Mouse (Mus musculus) C2C12 (cell line): ENCODE data around the gene Clasp2. TPM values are rescaled to one million over a fixed set of nuclear protein-coding genes. Genes with fewer than 3 reads are reported as not detected.

Experiments used
- H3K27me3 ChIP-seq: one replicate; pipeline ENCODE4 v1.6.1; 2011; ENCODE audit not compliant: control insufficient read depth, insufficient read depth, insufficient read length
- H3K36me3 ChIP-seq: one replicate; pipeline ENCODE4 v1.6.1; 2011; ENCODE audit not compliant: control insufficient read depth, insufficient read depth
- H3K4me3 ChIP-seq: one replicate; pipeline ENCODE4 v1.5.1; 2011; ENCODE audit warnings: mild to moderate bottlenecking, control low read depth; ENCODE audit not compliant: poor library complexity, insufficient read depth, severe bottlenecking
- H3K79me2 ChIP-seq: one replicate; pipeline ENCODE4 v1.6.1; 2011; ENCODE audit not compliant: control insufficient read depth, insufficient read depth
- H3K79me3 ChIP-seq: one replicate; pipeline ENCODE4 v1.6.1; 2011; ENCODE audit warnings: low read depth, control low read depth
- H3ac ChIP-seq: one replicate; pipeline ENCODE3; 2011; ENCODE audit warnings: low read depth; ENCODE audit not compliant: control insufficient read depth, insufficient read length
- CEBPB ChIP-seq: IDR thresholded peaks from one replicate; pipeline ENCODE4 v1.6.1; 2011; ENCODE audit warnings: low read depth, mild to moderate bottlenecking, control low read depth, moderate library complexity
- CTCF ChIP-seq: IDR thresholded peaks from one replicate; pipeline ENCODE4 v1.5.1; 2011; ENCODE audit not compliant: control insufficient read depth, insufficient read depth, insufficient read length
- FOSL1 ChIP-seq: IDR thresholded peaks from one replicate; pipeline ENCODE4 v1.8.0; 2011; ENCODE audit warnings: mild to moderate bottlenecking, low read length; ENCODE audit not compliant: poor library complexity, insufficient read depth, severe bottlenecking
- MAX ChIP-seq: IDR thresholded peaks from one replicate; pipeline ENCODE4 v1.6.1; 2011; ENCODE audit warnings: mild to moderate bottlenecking, control low read depth
- MYOD1 ChIP-seq: IDR thresholded peaks from one replicate; pipeline ENCODE4 v1.6.1; 2011; ENCODE audit warnings: low read depth; ENCODE audit not compliant: control insufficient read depth, insufficient read length
- MYOG ChIP-seq: IDR thresholded peaks from one replicate; pipeline ENCODE4 v1.6.1; 2011; ENCODE audit not compliant: control insufficient read depth, insufficient read length; ENCODE audit errors: extremely low read depth
- USF1 ChIP-seq: IDR thresholded peaks from one replicate; pipeline ENCODE4 v1.6.1; 2011; ENCODE audit warnings: low read depth, mild to moderate bottlenecking, control low read depth, moderate library complexity
- polyA plus RNA-seq: library from polyadenylated mRNA; unstranded; fragments of >200 nt; fragmentation: generic; extraction: Trizol; gene quantifications from one replicate; pipeline ENCODE4 v1.2.1, GENCODE M21; 2012; ENCODE audit warnings: missing spikeins

Clasp2 gene
- polyA plus RNA-seq, 1 experiment = 8.8 TPM

- H3ac ChIP-seq = no peak overlapping the region
- TF ChIP-seq MYOG (no peak), MYOD1 (no peak), CTCF (no peak), MAX (no peak), CEBPB (no peak), FOSL1 (no peak), USF1 (no peak)
- H3K4me3 ChIP-seq = no peak overlapping the region
- H3K79me3 ChIP-seq = no peaks in the 10 kb centered on the region
- no peaks in the 10 kb centered on the region for H3K27me3 ChIP-seq
- H3K79me2 ChIP-seq = no peaks in the 10 kb centered on the region
- no peaks in the 10 kb centered on the region for H3K36me3 ChIP-seq
Observed at GRCm38 (mm10) chr9:113837461-113837860, 96.2 kb downstream of the Clasp2 start.

GRCm38 (mm10) chr9:113844029-113844428 is 102.8 kb downstream of the Clasp2 start:
- TF ChIP-seq CTCF (no peak), USF1 (no peak), MYOG (no peak), MYOD1 (no peak), CEBPB (no peak), MAX (no peak), FOSL1 (no peak)
- no peaks in the 10 kb centered on the region for H3K79me3 ChIP-seq

GRCm38 (mm10) chr9:113855441-113855840 is 114.2 kb downstream of the Clasp2 start:
- H3K79me3 ChIP-seq = no peaks in the 10 kb centered on the region
- H3K79me2 ChIP-seq = no peaks in the 10 kb centered on the region
- no peak for TF ChIP-seq MAX
- TF ChIP-seq MYOG = no peak
- TF ChIP-seq MYOD1 = no peak
- no peak for TF ChIP-seq USF1
- no peak overlapping the region for H3ac ChIP-seq
- H3K27me3 ChIP-seq = no peaks in the 10 kb centered on the region
- no peak overlapping the region for H3K4me3 ChIP-seq
- H3K36me3 ChIP-seq = peaks cover 19% of the 10 kb centered on the region

More at GRCm38 (mm10) chr9:113844029-113844428, 102.8 kb downstream of the Clasp2 start:
- Histone ChIP-seq H3K79me2 (no peaks in the 10 kb centered on the region), H3K36me3 (peaks cover 7% of the 10 kb centered on the region), H3K4me3 (no peak overlapping the region), H3ac (no peak overlapping the region), H3K27me3 (no peaks in the 10 kb centered on the region)

GRCm38 (mm10) chr9:113857281-113857928 is 116.1 kb downstream of the Clasp2 start:
- Histone ChIP-seq H3K27me3 (no peaks in the 10 kb centered on the region), H3ac (no peak overlapping the region), H3K79me2 (no peaks in the 10 kb centered on the region), H3K4me3 (no peak overlapping the region), H3K36me3 (peaks cover 18% of the 10 kb centered on the region), H3K79me3 (no peaks in the 10 kb centered on the region)
- TF ChIP-seq CTCF (no peak), USF1 (no peak), FOSL1 (no peak), MYOD1 (no peak), MYOG (no peak), MAX (no peak), CEBPB (no peak)

GRCm38 (mm10) chr9:113857929-113858440 is 116.7 kb downstream of the Clasp2 start:
- peaks cover 18% of the 10 kb centered on the region for H3K36me3 ChIP-seq
- no peak overlapping the region for H3K4me3 ChIP-seq
- H3K27me3 ChIP-seq = no peaks in the 10 kb centered on the region
- no peaks in the 10 kb centered on the region for H3K79me3 ChIP-seq
- TF ChIP-seq USF1 (no peak), MYOD1 (no peak), CTCF (no peak), MAX (no peak), FOSL1 (no peak), CEBPB (no peak), MYOG (no peak)
- H3ac ChIP-seq = no peak overlapping the region
- no peaks in the 10 kb centered on the region for H3K79me2 ChIP-seq

- Histone ChIP-seq H3ac (no peak overlapping the region), H3K27me3 (no peaks in the 10 kb centered on the region), H3K79me3 (no peaks in the 10 kb centered on the region), H3K36me3 (peaks cover 15% of the 10 kb centered on the region), H3K79me2 (no peaks in the 10 kb centered on the region), H3K4me3 (no peak overlapping the region)
- TF ChIP-seq MAX = no peak
- TF ChIP-seq FOSL1 = no peak
- no peak for TF ChIP-seq MYOD1
- TF ChIP-seq CEBPB = peak; percentile 29
- no peak for TF ChIP-seq CTCF
- no peak for TF ChIP-seq MYOG
Observed at GRCm38 (mm10) chr9:113859420-113859819, 118.1 kb downstream of the Clasp2 start.
